Mouse (Mus musculus): Measurements from ENCODE around the gene Mea1. TPM values are rescaled to one million over a fixed set of nuclear protein-coding genes. Genes with fewer than 3 reads are reported as not detected.

The Mea1 gene
- 317 and 353 TPM in 2 replicates for polyA plus RNA-seq (2015; fragmentation: Nextera tagmentation; extraction: Ambion mirVana)

- peaks cover 30% of the 10 kb centered on the region for H3K4me1 ChIP-seq (ENCODE audit: control insufficient read depth, insufficient read depth, low read depth, low read length)
These were observed at the start of gene Mea1 for GRCm38 (mm10) chr17:46678416-46678815. TSS of gene Mea1 (plus strand) at chr17:46678793.

DNA sequence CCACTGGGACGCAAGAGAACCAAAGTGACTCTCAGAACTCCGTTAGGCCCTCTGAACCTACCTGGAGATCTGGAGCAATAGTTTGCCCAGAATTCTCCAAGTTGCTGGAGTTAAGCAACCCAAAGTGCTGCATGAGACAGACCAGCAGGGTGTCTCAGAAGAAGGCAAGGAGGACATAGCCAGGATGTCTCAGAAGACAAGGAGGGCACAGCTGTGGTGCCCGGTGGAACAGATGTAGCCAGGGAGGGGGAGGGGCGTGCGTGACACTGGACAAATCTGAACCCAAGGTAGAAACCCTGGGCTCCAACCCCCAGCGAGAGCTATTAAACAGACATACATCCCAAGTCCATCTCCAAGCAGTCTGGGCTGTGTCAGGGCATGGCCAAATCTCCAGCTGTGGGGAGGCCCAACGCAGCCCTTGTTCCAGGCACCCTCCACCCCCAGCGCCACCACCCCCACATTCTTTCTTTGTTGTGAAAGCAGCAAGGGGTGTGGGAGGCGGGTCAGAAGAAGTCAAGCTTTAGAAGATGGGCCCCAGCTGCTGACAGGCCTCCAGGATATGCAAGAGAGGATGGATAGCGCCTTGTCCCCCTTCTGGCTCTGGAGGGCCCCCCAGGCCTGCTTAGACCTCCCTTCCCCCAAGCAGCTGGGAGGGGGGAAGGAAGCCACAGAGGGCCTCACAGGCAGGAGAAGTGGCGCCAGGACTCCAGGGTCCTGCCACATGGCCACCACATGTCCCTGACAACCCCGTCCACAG lies 48.7 kb upstream of the Mea1 start:
- H3K4me3 ChIP-seq (ENCODE audit: low read length) = peak overlapping the region; percentile 92
- peaks cover 19% of the 10 kb centered on the region for H3K4me1 ChIP-seq (ENCODE audit: control insufficient read depth, insufficient read depth, low read depth, low read length)
- peaks cover 4% of the 10 kb centered on the region; the same call in 1 of the 2 replicates for H3K36me3 ChIP-seq (ENCODE audit: control insufficient read depth, insufficient read depth, low read length)
- H3K9ac ChIP-seq (ENCODE audit: low read depth, low read length) = peak overlapping the region; percentile 50
- H3K27me3 ChIP-seq (replicated peaks; ENCODE audit: control insufficient read depth, insufficient read depth, low read length) = no peaks in the 10 kb centered on the region
- ATAC-seq = peak; percentile 63
- H3K27ac ChIP-seq (ENCODE audit: low read depth, low read length) = peak overlapping the region; percentile 90
- 8% methylated on average over 12 of the region's 12 CpGs for WGBS
- peak overlapping the region; percentile 85 for H3K4me2 ChIP-seq (ENCODE audit: low read length)
- no peaks in the 10 kb centered on the region for H3K9me3 ChIP-seq (ENCODE audit: control insufficient read depth, low read length)

More at GRCm38 (mm10) chr17:46678416-46678815, at the start of gene Mea1:
- no peak for ATAC-seq
- Histone ChIP-seq H3K4me2 (ENCODE audit: low read length) (peak within 1 kb of the TSS; percentile 67), H3K4me3 (ENCODE audit: low read length) (peak within 1 kb of the TSS; percentile 89), H3K9ac (ENCODE audit: low read depth, low read length) (peak within 1 kb of the TSS; percentile 85), H3K9me3 (ENCODE audit: control insufficient read depth, low read length) (no peaks in the 10 kb centered on the region), H3K36me3 (ENCODE audit: control insufficient read depth, insufficient read depth, low read length) (peaks cover 36% of the 10 kb centered on the region), H3K27ac (ENCODE audit: low read depth, low read length) (no peak within 1 kb of the TSS), H3K27me3 (replicated peaks; ENCODE audit: control insufficient read depth, insufficient read depth, low read length) (no peaks in the 10 kb centered on the region)
- 95% methylated on average over 7 of the region's 9 CpGs for WGBS

GRCm38 (mm10) chr17:46636831-46637523 lies 41.6 kb upstream of the Mea1 start:
- ATAC-seq = peak; percentile 64; the same call in 1 of the 2 replicates
- Histone ChIP-seq H3K4me2 (ENCODE audit: low read length) (peak overlapping the region; percentile 36), H3K4me3 (ENCODE audit: low read length) (no peak overlapping the region), H3K4me1 (ENCODE audit: control insufficient read depth, insufficient read depth, low read depth, low read length) (no peaks in the 10 kb centered on the region; the same call in 1 of the 2 replicates), H3K27me3 (replicated peaks; ENCODE audit: control insufficient read depth, insufficient read depth, low read length) (no peaks in the 10 kb centered on the region), H3K27ac (ENCODE audit: low read depth, low read length) (no peak overlapping the region), H3K36me3 (ENCODE audit: control insufficient read depth, insufficient read depth, low read length) (peaks cover 15% of the 10 kb centered on the region), H3K9ac (ENCODE audit: low read depth, low read length) (peak overlapping the region; percentile 32; the same call in 1 of the 2 replicates), H3K9me3 (ENCODE audit: control insufficient read depth, low read length) (no peaks in the 10 kb centered on the region)
- 10% methylated on average over 15 of the region's 15 CpGs for WGBS

DNA sequence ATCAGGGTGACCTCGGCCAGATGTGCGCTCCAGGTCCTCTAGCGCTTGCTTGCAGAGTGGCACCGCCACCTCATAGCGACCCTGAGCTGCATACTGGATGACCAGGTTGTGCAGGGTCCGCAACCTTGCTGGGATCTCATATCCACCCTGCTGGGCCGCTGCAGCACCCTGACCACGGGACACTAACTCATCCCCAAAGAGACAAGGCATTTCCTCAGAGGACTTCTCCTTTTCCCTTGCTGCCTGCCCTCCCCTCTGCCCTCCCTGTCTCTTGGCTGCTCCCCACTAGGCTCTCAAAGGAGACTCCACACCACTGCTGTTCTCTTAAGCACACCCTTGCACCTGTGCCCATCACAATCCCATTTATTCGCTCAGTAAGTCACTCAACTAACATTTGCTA lies 38.7 kb upstream of the Mea1 start:
- Histone ChIP-seq H3K36me3 (ENCODE audit: control insufficient read depth, insufficient read depth, low read length) (peaks cover 14% of the 10 kb centered on the region), H3K27ac (ENCODE audit: low read depth, low read length) (no peak overlapping the region), H3K4me3 (ENCODE audit: low read length) (no peak overlapping the region), H3K27me3 (replicated peaks; ENCODE audit: control insufficient read depth, insufficient read depth, low read length) (no peaks in the 10 kb centered on the region), H3K4me1 (ENCODE audit: control insufficient read depth, insufficient read depth, low read depth, low read length) (peaks cover 9% of the 10 kb centered on the region), H3K9ac (ENCODE audit: low read depth, low read length) (no peak overlapping the region), H3K9me3 (ENCODE audit: control insufficient read depth, low read length) (no peaks in the 10 kb centered on the region), H3K4me2 (ENCODE audit: low read length) (no peak overlapping the region)
- 89% methylated on average over 9 of the region's 9 CpGs for WGBS
- ATAC-seq = no peak

DNA sequence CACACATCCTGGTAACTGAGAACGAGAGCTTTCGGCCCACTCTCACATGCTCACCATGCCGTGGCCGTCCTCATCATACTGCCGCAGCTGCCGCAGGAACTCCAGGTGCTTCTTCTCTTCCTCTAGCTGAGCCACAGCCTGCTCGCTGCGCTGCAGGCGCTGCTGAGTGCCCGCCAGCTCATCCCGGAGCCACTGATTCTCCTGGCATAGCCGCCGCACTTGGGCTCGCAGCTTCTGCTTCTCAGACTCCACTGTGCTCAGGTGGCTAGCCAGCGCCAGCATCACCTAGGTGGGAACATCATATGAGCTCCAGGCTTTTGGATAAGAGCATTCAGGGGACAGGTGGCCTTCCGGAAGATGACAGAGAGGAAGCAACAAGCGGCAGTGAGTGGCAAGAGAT lies 36.5 kb upstream of the Mea1 start:
- WGBS = 91% methylated on average over 17 of the region's 17 CpGs
- ATAC-seq = no peak

GRCm38 (mm10) chr17:46644152-46644805 lies 34.3 kb upstream of the Mea1 start:
- Histone ChIP-seq H3K9me3 (ENCODE audit: control insufficient read depth, low read length) (no peaks in the 10 kb centered on the region), H3K27me3 (replicated peaks; ENCODE audit: control insufficient read depth, insufficient read depth, low read length) (no peaks in the 10 kb centered on the region), H3K4me2 (ENCODE audit: low read length) (peak overlapping the region; percentile 83), H3K36me3 (ENCODE audit: control insufficient read depth, insufficient read depth, low read length) (peaks cover 14% of the 10 kb centered on the region), H3K4me3 (ENCODE audit: low read length) (no peak overlapping the region; the same call in 1 of the 2 replicates), H3K27ac (ENCODE audit: low read depth, low read length) (no peak overlapping the region), H3K4me1 (ENCODE audit: control insufficient read depth, insufficient read depth, low read depth, low read length) (peaks cover 19% of the 10 kb centered on the region), H3K9ac (ENCODE audit: low read depth, low read length) (no peak overlapping the region; the same call in 1 of the 2 replicates)
- no peak for ATAC-seq
- 91% methylated on average over 12 of the region's 12 CpGs for WGBS

More for the DNA sequence above, 36.5 kb upstream of the Mea1 start:
- peaks cover 19% of the 10 kb centered on the region for H3K4me1 ChIP-seq (ENCODE audit: control insufficient read depth, insufficient read depth, low read depth, low read length)
- no peak overlapping the region for H3K4me3 ChIP-seq (ENCODE audit: low read length)
- no peaks in the 10 kb centered on the region for H3K27me3 ChIP-seq (replicated peaks; ENCODE audit: control insufficient read depth, insufficient read depth, low read length)
- H3K36me3 ChIP-seq (ENCODE audit: control insufficient read depth, insufficient read depth, low read length) = peaks cover 13% of the 10 kb centered on the region
- H3K27ac ChIP-seq (ENCODE audit: low read depth, low read length) = no peak overlapping the region
- H3K9me3 ChIP-seq (ENCODE audit: control insufficient read depth, low read length) = no peaks in the 10 kb centered on the region
- no peak overlapping the region for H3K4me2 ChIP-seq (ENCODE audit: low read length)
- H3K9ac ChIP-seq (ENCODE audit: low read depth, low read length) = no peak overlapping the region

- Histone ChIP-seq H3K4me2 (ENCODE audit: low read length) (peak overlapping the region; percentile 83), H3K27ac (ENCODE audit: low read depth, low read length) (peak overlapping the region; percentile 64), H3K27me3 (replicated peaks; ENCODE audit: control insufficient read depth, insufficient read depth, low read length) (no peaks in the 10 kb centered on the region), H3K36me3 (ENCODE audit: control insufficient read depth, insufficient read depth, low read length) (peaks cover 11% of the 10 kb centered on the region), H3K4me1 (ENCODE audit: control insufficient read depth, insufficient read depth, low read depth, low read length) (peaks cover 22% of the 10 kb centered on the region), H3K9me3 (ENCODE audit: control insufficient read depth, low read length) (no peaks in the 10 kb centered on the region), H3K4me3 (ENCODE audit: low read length) (peak overlapping the region; percentile 77), H3K9ac (ENCODE audit: low read depth, low read length) (peak overlapping the region; percentile 69)
- ATAC-seq = no peak; the same call in none of the 2 replicates
- WGBS = 11% methylated on average over 9 of the region's 11 CpGs
These were observed 33.6 kb upstream of the Mea1 start for GRCm38 (mm10) chr17:46644916-46645475.

DNA sequence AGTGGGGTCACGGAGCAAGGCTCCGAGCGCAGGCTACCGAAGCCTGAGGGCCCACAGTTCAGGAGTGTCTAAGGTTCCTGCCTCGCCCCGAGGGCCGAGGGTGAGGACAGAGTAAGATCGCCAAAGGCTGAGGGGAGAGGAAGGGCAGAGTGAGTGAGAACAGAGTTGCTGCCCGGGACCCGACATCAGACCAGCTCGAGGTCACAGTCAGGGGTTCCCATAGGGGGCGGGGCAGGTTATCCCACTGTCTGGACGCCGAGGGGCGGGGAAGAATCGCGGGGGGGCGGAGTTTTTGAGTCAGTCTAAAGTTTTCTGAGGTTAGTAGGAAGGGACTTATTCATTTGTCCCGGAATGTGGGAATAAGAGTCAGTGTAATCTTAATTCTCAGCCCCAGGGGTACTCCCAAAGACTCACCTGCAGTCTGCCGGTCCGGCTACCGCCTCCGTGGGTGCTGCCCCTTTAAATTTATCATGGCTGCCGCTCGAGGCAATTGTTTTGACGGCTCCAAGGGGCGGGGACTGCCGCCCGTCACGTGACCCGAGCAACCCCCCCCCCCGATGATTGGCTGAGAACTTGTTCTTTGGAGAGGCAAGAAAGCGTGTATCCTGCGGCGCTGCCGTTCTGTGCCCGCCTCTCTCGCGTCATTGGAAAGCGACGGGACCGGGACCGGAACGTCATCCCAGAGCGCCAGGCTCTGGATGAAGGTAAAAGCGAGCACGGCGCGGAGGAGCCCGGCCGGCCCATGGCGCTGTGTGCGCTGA lies 32.9 kb upstream of the Mea1 start, which contains the start of the genes Klc4 and Mrpl2:
Klc4 (minus strand) TSS at position 462 of the 761 bp plus-strand sequence.
Mrpl2 (plus strand) TSS at position 669 of the 761 bp plus-strand sequence.
- H3K4me2 ChIP-seq (ENCODE audit: low read length) = peak within 1 kb of the TSS; percentile 94
- H3K4me1 ChIP-seq (ENCODE audit: control insufficient read depth, insufficient read depth, low read depth, low read length) = peaks cover 22% of the 10 kb centered on the region
- H3K4me3 ChIP-seq (ENCODE audit: low read length) = peak within 1 kb of the TSS; percentile 77
- ATAC-seq = peak; percentile 58
- WGBS = under 1% methylated on average over 53 of the region's 53 CpGs
- no peaks in the 10 kb centered on the region for H3K27me3 ChIP-seq (replicated peaks; ENCODE audit: control insufficient read depth, insufficient read depth, low read length)
- peak within 1 kb of the TSS; percentile 79 for H3K9ac ChIP-seq (ENCODE audit: low read depth, low read length)
- peak within 1 kb of the TSS; percentile 90 for H3K27ac ChIP-seq (ENCODE audit: low read depth, low read length)
- H3K9me3 ChIP-seq (ENCODE audit: control insufficient read depth, low read length) = no peaks in the 10 kb centered on the region
- H3K36me3 ChIP-seq (ENCODE audit: control insufficient read depth, insufficient read depth, low read length) = peaks cover 11% of the 10 kb centered on the region
